Mouse (Mus musculus) embryonic facial prominence, embryonic 13.5 days (tissue): ENCODE measurements around the gene Capn3. TPM values are rescaled to one million over a fixed set of nuclear protein-coding genes. Genes with fewer than 3 reads are reported as not detected.

Source experiments
- ATAC-seq: fragments of 200-750 bp; cut with Nextera tagmentation; 2 replicates; pipeline ENCODE4 v1.8.0; 2017; ENCODE audit warnings: low read depth; ENCODE audit not compliant: insufficient number of reproducible peaks, insufficient read depth, low FRiP score, low TSS enrichment
- H3K27ac ChIP-seq: fragments of 300-500 bp; sonication (generic); 2 replicates; pipeline ENCODE4 v1.5.1; 2015; ENCODE audit warnings: moderate library complexity, mild to moderate bottlenecking, inconsistent platforms
- H3K27me3 ChIP-seq: fragments of 300-500 bp; sonication (generic); 2 replicates; pipeline ENCODE4 v1.6.1; 2015; ENCODE audit warnings: mild to moderate bottlenecking, inconsistent platforms
- H3K36me3 ChIP-seq: fragments of 300-500 bp; sonication (generic); 2 replicates; pipeline ENCODE4 v1.6.1; 2015; ENCODE audit warnings: mild to moderate bottlenecking, inconsistent platforms
- H3K4me1 ChIP-seq: fragments of 300-500 bp; sonication (generic); 2 replicates; pipeline ENCODE4 v1.6.1; 2015; ENCODE audit warnings: inconsistent platforms
- H3K4me2 ChIP-seq: fragments of 300-500 bp; sonication (generic); 2 replicates; pipeline ENCODE4 v1.6.1; 2015; ENCODE audit warnings: moderate library complexity, mild to moderate bottlenecking, inconsistent platforms
- H3K4me3 ChIP-seq: fragments of 300-500 bp; sonication (generic); 2 replicates; pipeline ENCODE4 v1.5.1; 2015; ENCODE audit warnings: mild to moderate bottlenecking, inconsistent platforms
- H3K9ac ChIP-seq: fragments of 300-500 bp; sonication (generic); 2 replicates; pipeline ENCODE4 v1.6.1; 2015; ENCODE audit warnings: mild to moderate bottlenecking, inconsistent platforms
- H3K9me3 ChIP-seq: fragments of 300-500 bp; sonication (generic); 2 replicates; pipeline ENCODE4 v1.6.1; 2016; ENCODE audit warnings: inconsistent platforms
- WGBS: fragments of 180-500 bp; shearing (Covaris S2); methylation state at CpG from one replicate; pipeline ENCODE4 v1.1.7; 2015; ENCODE audit warnings: mixed read lengths; 5-methylcytosine and 5-hydroxymethylcytosine counted together
- polyA plus RNA-seq: library from polyadenylated mRNA; unstranded; fragments of >200 nt; fragmentation: Nextera tagmentation; extraction: Ambion mirVana; gene quantifications from 2 replicates; pipeline ENCODE4 v1.2.1, GENCODE M21; 2015

Capn3 gene
- 0.37 and 0.87 TPM in 2 replicates for polyA plus RNA-seq

- no peaks in the 10 kb centered on the region for H3K27me3 ChIP-seq
- ATAC-seq: no peak
- H3K4me2 ChIP-seq: no peak within 1 kb of the TSS
- WGBS: 71% methylated on average over 4 of the region's 4 CpGs
- no peaks in the 10 kb centered on the region for H3K9me3 ChIP-seq
- H3K27ac ChIP-seq: no peak within 1 kb of the TSS
- peaks cover 3% of the 10 kb centered on the region; the same call in 1 of the 2 replicates for H3K36me3 ChIP-seq
- no peak within 1 kb of the TSS for H3K4me3 ChIP-seq
- H3K4me1 ChIP-seq: no peaks in the 10 kb centered on the region; the same call in 1 of the 2 replicates
- H3K9ac ChIP-seq: no peak within 1 kb of the TSS
Measured at GRCm38 (mm10) chr2:120455719-120456118, at the start of gene Capn3. Gene Capn3 (plus strand): TSS chr2:120456019.

- WGBS: 91% methylated on average over 3 of the region's 3 CpGs
Measured at GRCm38 (mm10) chr2:120411096-120411628, 44.7 kb upstream of the Capn3 start.

DNA sequence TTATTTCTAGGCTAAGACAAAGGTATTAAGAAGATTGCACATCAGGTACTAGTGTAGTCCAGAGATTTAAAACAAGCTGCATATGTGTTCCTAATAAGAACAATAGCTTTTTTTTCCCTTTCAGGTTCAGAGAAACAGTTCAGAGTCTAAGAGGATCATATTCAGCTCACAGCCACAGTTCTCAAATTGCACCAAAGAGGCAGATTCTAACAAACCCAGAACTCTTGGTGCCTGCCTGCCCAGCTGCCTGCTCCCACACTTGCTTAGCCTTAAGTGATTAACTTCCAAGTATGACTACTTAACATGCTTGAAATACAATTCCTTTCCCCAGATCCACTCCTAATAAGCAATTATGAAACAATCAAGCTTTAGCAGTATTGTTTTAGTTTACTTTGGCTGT is 41.7 kb upstream of the Capn3 start:
- Histone ChIP-seq H3K4me1 (no peaks in the 10 kb centered on the region), H3K27me3 (no peaks in the 10 kb centered on the region), H3K4me2 (no peak overlapping the region), H3K36me3 (no peaks in the 10 kb centered on the region), H3K9ac (no peak overlapping the region), H3K4me3 (no peak overlapping the region), H3K9me3 (no peaks in the 10 kb centered on the region), H3K27ac (no peak overlapping the region)
- ATAC-seq: no peak

More at GRCm38 (mm10) chr2:120411096-120411628, 44.7 kb upstream of the Capn3 start:
- H3K9ac ChIP-seq: no peak overlapping the region
- no peaks in the 10 kb centered on the region for H3K4me1 ChIP-seq
- H3K27ac ChIP-seq: no peak overlapping the region
- H3K27me3 ChIP-seq: no peaks in the 10 kb centered on the region
- H3K4me3 ChIP-seq: no peak overlapping the region
- H3K9me3 ChIP-seq: peaks cover 4% of the 10 kb centered on the region; the same call in 1 of the 2 replicates
- H3K36me3 ChIP-seq: no peaks in the 10 kb centered on the region
- no peak overlapping the region for H3K4me2 ChIP-seq
- ATAC-seq: no peak

DNA sequence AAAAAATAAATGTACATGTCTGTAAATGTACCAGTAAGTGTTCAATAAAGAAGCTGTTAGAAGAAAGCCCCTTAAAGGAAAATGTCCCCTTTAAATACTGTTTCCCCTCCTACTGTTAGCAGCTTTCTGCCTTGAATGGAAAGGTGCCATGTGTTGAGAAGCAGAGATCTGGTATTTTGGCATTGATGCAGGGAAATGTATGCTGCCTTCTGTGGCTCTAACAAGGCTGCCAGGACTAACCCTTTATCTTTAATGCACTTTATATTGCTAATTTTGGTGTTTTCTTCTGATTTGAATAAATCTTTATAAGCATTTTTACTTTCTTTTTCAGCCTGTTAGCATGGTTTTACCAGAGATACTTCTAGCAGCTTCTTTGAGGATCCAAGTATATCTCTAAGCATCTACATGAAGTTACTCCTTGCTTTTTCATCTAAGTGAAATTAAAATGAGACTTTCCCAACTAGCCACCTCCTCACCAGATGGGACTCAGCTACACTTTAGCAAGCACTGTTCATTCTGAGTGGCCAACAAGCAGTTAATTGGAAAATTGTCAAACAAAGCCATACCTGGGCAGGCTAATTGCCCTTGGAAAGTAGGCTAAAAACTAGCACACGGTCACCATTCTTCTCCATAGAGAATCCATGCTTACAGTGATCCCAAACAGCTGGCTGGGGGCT is 40.9 kb upstream of the Capn3 start:
- Histone ChIP-seq H3K36me3 (no peaks in the 10 kb centered on the region), H3K4me2 (no peak overlapping the region), H3K27ac (no peak overlapping the region), H3K9me3 (no peaks in the 10 kb centered on the region), H3K4me3 (no peak overlapping the region), H3K9ac (no peak overlapping the region), H3K4me1 (no peaks in the 10 kb centered on the region), H3K27me3 (no peaks in the 10 kb centered on the region)
- ATAC-seq: no peak
- WGBS: 58% methylated on average over 1 of the region's 1 CpGs

DNA sequence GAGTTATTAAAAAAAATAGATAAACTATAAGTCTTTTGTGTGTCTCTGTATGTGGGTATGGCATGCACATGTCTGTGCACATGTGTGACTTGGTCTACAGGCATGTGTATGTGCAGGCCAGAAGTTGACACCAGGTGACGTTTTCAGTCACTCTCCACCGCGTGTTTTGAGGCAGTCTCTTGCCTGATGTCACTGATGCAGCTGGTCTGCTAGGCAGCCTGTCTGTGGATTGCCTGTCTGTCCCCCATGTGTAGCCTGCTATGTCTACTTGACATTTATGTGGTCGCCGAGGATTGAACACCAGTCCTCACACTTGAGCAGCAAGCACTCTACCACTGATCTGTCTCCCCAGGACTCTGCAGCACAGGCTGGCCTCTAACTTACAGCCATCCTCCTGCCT is 31.4 kb upstream of the Capn3 start:
- Histone ChIP-seq H3K4me3 (no peak overlapping the region), H3K9me3 (no peaks in the 10 kb centered on the region), H3K36me3 (no peaks in the 10 kb centered on the region), H3K4me1 (no peaks in the 10 kb centered on the region), H3K27ac (no peak overlapping the region), H3K4me2 (no peak overlapping the region), H3K27me3 (no peaks in the 10 kb centered on the region), H3K9ac (no peak overlapping the region)
- ATAC-seq: no peak
- WGBS: 76% methylated on average over 5 of the region's 5 CpGs

DNA sequence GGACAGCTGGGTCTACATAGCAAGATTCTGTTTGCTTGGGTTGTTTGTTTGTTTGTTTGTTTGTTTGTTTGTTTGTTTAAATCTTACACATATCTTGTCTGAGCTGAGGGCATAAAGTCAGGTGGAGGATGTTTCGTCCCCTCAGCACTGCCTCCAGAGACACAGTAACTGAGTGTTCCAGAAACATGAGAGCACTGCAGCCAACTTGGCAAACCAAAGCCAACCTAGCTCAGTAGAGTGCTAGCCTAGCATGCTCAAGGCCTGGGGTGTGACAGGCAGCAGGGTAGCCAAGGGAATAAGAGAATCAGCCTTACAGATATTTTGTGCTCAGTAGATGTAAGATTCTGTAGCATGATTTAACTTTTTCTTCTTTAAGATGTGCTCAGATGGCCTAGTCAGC is 11.3 kb upstream of the Capn3 start:
- Histone ChIP-seq H3K9ac (no peak overlapping the region), H3K4me2 (no peak overlapping the region), H3K27me3 (no peaks in the 10 kb centered on the region), H3K27ac (no peak overlapping the region), H3K36me3 (no peaks in the 10 kb centered on the region), H3K9me3 (no peaks in the 10 kb centered on the region), H3K4me3 (no peak overlapping the region), H3K4me1 (no peaks in the 10 kb centered on the region)
- WGBS: 91% methylated on average over 1 of the region's 1 CpGs
- ATAC-seq: no peak

DNA sequence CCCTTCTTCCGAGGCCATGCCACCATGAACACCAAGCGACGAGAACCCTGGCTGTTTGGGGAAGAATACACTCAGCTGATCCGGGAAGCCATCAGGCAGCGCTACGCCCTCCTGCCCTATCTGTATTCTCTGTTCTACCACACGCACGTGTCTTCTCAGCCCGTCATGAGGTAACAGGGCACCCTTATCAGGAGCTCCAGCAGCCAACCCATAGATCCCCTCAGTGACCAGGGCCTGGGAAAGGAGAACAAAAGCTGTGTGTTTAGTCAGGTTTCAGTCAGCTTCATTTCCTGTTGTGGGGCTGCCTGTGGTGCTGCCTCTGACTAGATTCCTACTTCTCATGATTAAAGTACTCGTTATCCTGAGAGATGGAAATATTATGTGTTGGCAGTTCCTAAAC is 9.4 kb upstream of the Capn3 start:
- Histone ChIP-seq H3K9ac (no peak overlapping the region), H3K36me3 (no peaks in the 10 kb centered on the region), H3K9me3 (no peaks in the 10 kb centered on the region), H3K27ac (no peak overlapping the region), H3K27me3 (no peaks in the 10 kb centered on the region), H3K4me3 (no peak overlapping the region), H3K4me1 (no peaks in the 10 kb centered on the region), H3K4me2 (no peak overlapping the region)
- 74% methylated on average over 10 of the region's 10 CpGs for WGBS
- no peak for ATAC-seq

DNA sequence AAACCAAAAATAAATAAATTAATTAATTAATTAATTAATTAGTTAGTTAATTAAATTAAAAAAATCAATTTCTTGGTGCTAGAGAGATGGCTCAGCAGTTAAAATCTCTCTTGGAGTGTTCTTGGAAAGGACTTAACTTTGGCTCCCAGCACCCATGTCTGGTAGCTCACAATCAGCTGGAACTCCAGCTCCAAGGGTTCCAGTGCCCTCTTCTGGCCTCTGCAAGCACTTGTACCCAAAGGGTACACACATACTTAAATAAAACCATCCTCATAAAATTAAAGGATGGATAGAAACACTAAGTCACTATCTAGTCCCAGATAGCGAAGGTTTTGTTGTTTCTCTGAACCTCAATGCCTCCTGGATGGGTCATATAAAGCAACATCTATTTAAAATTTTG is 8.5 kb upstream of the Capn3 start:
- no peaks in the 10 kb centered on the region for H3K4me1 ChIP-seq
- WGBS: 94% methylated on average over 1 of the region's 1 CpGs
- ATAC-seq: no peak
- H3K27ac ChIP-seq: no peak overlapping the region
- no peak overlapping the region for H3K9ac ChIP-seq
- H3K4me3 ChIP-seq: no peak overlapping the region
- no peaks in the 10 kb centered on the region for H3K36me3 ChIP-seq
- no peaks in the 10 kb centered on the region for H3K27me3 ChIP-seq
- no peak overlapping the region for H3K4me2 ChIP-seq
- no peaks in the 10 kb centered on the region for H3K9me3 ChIP-seq

DNA sequence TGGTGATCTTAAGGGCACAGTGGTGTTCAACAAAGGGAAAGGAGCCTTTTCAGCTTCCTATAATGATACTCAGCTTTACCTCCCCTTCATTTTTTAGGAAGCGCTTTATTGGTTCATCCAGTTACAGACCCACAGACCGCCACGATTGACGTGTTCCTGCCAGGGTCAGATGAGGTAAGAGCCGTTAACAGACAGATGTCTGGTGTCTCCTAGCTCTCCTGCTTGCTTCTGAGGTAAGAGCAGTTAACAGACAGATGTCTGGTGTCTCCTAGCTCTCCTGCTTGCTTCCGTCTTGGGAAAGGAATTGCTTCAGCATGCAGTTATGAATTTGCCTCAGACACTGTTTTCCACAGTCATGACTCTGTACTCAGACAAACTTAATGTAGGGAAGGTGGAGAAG is 5.1 kb upstream of the Capn3 start:
- H3K27me3 ChIP-seq: no peaks in the 10 kb centered on the region
- H3K4me1 ChIP-seq: no peaks in the 10 kb centered on the region; the same call in 1 of the 2 replicates
- no peak overlapping the region for H3K9ac ChIP-seq
- no peak overlapping the region for H3K4me2 ChIP-seq
- no peaks in the 10 kb centered on the region for H3K9me3 ChIP-seq
- H3K27ac ChIP-seq: no peak overlapping the region
- 75% methylated on average over 6 of the region's 6 CpGs for WGBS
- peaks cover 3% of the 10 kb centered on the region; the same call in 1 of the 2 replicates for H3K36me3 ChIP-seq
- H3K4me3 ChIP-seq: no peak overlapping the region
- no peak for ATAC-seq

DNA sequence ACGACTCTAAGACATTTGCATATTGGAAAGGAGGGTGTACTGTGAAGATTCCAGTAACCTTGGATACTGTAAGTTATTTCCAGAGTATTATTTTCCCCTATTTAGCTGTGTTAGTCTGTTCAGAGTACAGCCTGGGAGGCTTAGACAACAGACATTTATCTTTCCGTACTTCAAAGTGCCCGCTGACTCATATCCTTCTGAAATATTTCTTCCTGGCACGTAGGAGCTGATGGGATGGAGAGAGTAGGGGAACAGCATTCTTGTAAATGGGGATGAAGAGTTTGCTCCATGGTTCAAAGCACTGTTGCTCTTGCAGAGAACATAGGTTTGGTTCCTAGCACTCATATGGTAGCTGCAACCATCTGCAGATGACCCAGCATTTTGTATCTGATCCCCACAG is 3.2 kb upstream of the Capn3 start:
- 79% methylated on average over 4 of the region's 4 CpGs for WGBS
- no peaks in the 10 kb centered on the region for H3K9me3 ChIP-seq
- H3K4me2 ChIP-seq: no peak overlapping the region
- H3K27ac ChIP-seq: no peak overlapping the region
- H3K36me3 ChIP-seq: peaks cover 3% of the 10 kb centered on the region; the same call in 1 of the 2 replicates
- H3K4me1 ChIP-seq: no peaks in the 10 kb centered on the region; the same call in 1 of the 2 replicates
- ATAC-seq: no peak
- H3K4me3 ChIP-seq: no peak overlapping the region
- no peaks in the 10 kb centered on the region for H3K27me3 ChIP-seq
- H3K9ac ChIP-seq: no peak overlapping the region

GRCm38 (mm10) chr2:120454987-120455386 is 832 bp upstream of the Capn3 start:
- peaks cover 3% of the 10 kb centered on the region; the same call in 1 of the 2 replicates for H3K36me3 ChIP-seq
- H3K27ac ChIP-seq: no peak overlapping the region
- H3K4me1 ChIP-seq: no peaks in the 10 kb centered on the region; the same call in 1 of the 2 replicates
- no peaks in the 10 kb centered on the region for H3K9me3 ChIP-seq
- no peaks in the 10 kb centered on the region for H3K27me3 ChIP-seq
- no peak overlapping the region for H3K4me3 ChIP-seq
- no peak overlapping the region for H3K9ac ChIP-seq
- no peak for ATAC-seq
- no peak overlapping the region for H3K4me2 ChIP-seq
- 58% methylated on average over 2 of the region's 2 CpGs for WGBS

DNA sequence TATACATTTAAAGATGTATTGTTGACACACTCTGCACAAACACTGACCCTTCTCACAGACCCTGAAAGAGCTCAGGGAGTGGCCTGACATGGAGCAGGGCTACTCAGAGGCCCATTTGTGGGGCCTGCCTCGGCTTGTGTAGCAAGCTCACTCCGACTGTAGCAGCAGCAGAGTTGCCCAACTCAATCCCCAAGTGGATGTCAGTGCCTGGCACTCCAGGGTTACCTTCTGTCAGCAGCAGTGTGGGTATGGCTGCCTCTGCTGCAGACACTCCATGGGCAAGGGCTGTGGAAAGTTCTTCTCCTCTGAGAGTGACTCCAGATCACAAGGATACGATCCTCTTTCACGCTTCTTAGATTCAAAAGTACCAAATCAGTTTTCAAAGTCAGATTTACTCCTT is 4.4 kb downstream of the Capn3 start:
- Histone ChIP-seq H3K9me3 (no peaks in the 10 kb centered on the region), H3K4me2 (no peak overlapping the region), H3K4me3 (no peak overlapping the region), H3K36me3 (no peaks in the 10 kb centered on the region), H3K27ac (no peak overlapping the region), H3K9ac (no peak overlapping the region), H3K4me1 (no peaks in the 10 kb centered on the region), H3K27me3 (no peaks in the 10 kb centered on the region)
- WGBS: 73% methylated on average over 4 of the region's 4 CpGs
- ATAC-seq: no peak
